Mouse (Mus musculus) CD4-positive helper T cell, adult 2 months (primary cell): ENCODE measurements around the gene L1td1.

ENCODE experiments used
- DNase-seq: peaks from one replicate; pipeline ENCODE4 v3.0.0-alpha.2; 2012; ENCODE audit warnings: low read depth, missing footprints, low spot score

The L1td1 gene

GRCm38 (mm10) chr4:98739753-98740152 lies 13.2 kb downstream of the L1td1 start:
- no peak for DNase-seq

DNA sequence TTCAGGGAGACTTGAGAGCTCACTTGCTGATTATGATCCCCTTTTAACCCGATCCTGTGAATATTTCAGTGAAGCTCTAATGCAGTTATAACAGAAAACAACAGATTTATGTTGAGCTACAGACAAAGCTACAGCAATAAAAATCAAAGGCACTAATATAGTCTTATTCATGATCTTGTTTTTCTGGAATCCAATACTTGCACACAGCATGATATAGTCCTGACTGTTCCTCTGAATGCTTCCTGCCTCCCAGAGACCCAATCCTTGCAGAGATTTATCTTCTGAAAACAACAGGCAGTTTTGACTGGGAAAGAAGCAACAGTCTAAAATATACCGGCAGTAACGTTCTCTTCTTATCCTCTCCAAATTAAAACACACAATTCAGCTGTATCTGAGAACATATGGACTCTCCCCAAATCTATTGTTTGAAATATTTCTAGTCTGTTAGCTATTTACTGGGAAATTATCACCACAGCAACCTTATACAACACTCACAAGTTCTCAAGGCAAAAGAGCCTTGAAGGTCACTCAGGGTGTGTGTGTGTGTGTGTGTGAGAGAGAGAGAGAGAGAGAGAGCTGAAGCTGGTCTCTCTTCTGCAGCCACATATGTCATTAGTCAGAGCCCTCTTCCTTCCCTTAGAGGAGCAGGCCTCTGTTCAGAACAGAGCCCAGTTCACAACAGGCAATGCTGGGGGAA lies 16.8 kb downstream of the L1td1 start:
- DNase-seq = no peak

DNA sequence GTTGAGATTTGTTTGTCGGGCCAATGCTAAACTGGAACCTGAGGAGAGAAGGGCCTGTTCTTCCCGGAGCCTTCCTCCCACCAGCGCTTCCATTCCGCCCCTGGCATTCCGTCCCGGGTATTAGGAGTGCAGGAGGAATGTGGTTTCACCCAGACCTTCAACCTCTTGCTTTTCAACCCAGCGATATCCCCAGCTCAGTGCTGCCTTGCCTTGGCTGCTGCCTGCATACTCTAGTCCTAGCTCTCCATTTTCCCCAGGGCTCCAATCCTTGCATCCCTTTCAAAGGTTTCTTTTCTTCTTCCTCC lies 17.3 kb downstream of the L1td1 start:
- DNase-seq = no peak

- DNase-seq = no peak
Observed at GRCm38 (mm10) chr4:98754456-98754855, 27.9 kb downstream of the L1td1 start.

- no peak for DNase-seq
Observed at GRCm38 (mm10) chr4:98756141-98756540, 29.6 kb downstream of the L1td1 start.

GRCm38 (mm10) chr4:98758012-98758821 lies 31.7 kb downstream of the L1td1 start:
- no peak for DNase-seq

GRCm38 (mm10) chr4:98758872-98759518 lies 32.5 kb downstream of the L1td1 start:
- no peak for DNase-seq

- no peak for DNase-seq
Observed at GRCm38 (mm10) chr4:98767134-98768133, 40.9 kb downstream of the L1td1 start.

GRCm38 (mm10) chr4:98773785-98774184 lies 47.3 kb downstream of the L1td1 start:
- no peak for DNase-seq

DNA sequence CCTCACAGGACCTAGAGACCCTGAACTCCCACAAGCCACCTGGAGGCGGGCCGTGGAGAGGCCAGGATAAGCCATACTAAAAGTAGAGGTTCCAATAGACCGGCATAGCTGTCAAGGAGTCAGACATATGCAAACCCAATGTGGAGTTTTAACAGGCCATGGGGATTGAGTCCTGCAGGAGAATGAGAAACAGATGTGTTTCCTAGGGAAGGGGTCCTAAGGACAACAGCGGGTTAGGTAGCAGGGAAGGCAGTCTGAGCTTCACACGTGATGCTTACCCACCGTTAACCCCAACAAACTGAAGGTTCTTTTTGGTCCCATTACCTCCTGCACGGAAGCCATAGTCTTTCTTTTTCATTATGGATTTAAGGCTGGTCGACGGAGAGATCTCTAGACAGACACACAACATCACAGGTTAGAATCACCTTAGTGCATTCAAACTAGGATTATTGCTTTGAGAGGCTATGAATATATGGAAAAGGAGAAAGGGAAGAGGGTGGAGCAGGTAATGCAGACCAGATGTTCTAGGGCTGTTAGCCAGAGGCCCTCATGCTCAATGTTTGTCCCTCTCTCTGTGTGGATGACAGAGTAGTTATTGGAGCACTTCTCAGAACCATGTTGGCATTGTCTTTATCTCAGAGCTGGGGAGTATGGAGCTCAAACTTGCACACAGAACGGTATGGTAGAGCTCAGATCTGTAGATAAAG lies 50.3 kb downstream of the L1td1 start:
- DNase-seq = no peak

DNA sequence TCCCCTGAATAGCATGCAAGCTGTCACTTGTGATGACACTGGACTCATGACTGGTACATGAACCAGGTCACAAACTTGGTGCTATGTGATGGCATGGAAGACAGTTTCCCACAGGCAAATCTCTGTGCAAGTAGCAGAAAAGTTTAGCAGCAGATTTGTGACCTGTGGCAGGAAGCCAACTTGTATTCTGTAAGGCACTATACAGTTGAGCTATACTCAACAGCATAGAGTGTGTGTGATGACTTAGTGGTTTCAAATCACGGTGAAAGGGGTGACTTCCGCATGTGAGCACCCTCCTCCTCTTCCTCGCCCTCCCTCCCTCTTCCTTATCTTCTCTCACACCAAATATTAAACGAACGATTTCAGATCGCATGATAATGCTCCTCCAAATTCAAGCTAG lies 50.9 kb downstream of the L1td1 start:
- no peak for DNase-seq

DNA sequence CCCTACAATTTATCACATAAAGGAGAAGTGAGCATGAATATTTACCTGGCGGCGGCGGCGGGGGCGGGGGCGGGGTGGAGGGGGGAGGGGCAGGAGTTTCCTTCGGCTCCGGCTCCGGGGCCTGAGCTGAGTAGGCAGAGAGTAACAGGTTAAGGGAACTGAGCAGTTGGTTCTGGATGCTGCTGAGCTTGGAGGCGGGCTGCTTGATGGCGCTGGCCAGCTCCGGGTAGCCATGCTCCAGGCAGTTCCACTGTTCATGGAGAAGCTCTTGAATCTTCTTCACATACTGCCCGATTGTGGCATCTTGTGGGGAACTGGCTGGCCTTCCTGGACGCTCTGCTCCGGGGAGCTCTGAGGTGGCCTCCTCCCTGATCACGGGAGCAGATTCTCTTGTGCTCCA lies 51.7 kb downstream of the L1td1 start:
- no peak for DNase-seq

DNA sequence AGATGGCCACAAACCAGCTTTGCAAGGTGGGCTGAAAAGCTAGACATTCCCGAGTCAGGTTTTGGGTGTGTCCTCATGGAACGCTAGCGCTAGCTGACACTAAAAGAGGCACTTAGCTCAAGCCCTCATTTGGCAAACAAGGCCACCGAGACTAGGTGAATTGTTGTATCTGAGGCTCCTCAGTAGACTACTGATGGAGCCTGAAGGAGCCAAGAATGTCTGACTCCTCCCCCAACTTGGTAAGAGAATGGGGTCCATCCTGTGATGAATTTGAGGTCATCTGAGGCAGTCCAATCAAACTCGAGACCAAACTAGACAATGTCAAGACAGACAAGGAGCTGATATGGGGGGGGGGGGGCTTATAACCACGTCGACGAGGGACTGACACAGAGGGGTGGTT lies 59.3 kb downstream of the L1td1 start:
- DNase-seq = no peak

DNA sequence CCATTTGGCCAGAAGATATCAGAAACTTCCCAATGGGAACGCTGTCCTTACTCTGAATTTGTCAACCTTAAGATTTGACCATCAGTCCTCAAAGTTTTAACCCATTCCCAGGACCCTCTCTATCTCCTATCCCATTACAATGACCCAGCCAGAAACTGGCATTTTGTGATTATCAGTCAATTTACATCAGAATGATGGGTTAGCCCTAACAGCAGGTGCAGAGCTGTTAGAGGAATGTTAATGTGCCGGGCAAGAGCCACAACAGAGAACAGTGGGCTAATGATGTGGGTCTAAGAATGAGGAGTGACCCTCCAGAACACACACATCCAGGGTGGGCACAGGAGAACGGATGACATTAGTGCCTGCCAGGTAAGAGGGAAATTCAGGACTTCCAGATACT lies 59.7 kb downstream of the L1td1 start:
- DNase-seq = no peak
